Mouse (Mus musculus) embryonic fibroblast, embryonic 13.5 days (primary cell): ENCODE results near the gene Trmt5. TPM values are rescaled to one million over a fixed set of nuclear protein-coding genes. Genes with fewer than 3 reads are reported as not detected.

Source experiments
- H3K27ac ChIP-seq: 2 replicates; pipeline ENCODE4 v1.5.1; 2012; ENCODE audit warnings: low read length, control low read depth, inconsistent platforms; ENCODE audit not compliant: insufficient read depth
- H3K4me1 ChIP-seq: 2 replicates; pipeline ENCODE4 v1.6.1; 2011; ENCODE audit warnings: low read length; ENCODE audit not compliant: control insufficient read depth, insufficient read depth
- H3K4me3 ChIP-seq: 2 replicates; pipeline ENCODE4 v1.5.1; 2011; ENCODE audit warnings: mild to moderate bottlenecking, control low read depth, low read length; ENCODE audit not compliant: insufficient read depth
- CTCF ChIP-seq: IDR thresholded peaks from 2 replicates; pipeline ENCODE4 v1.5.1; 2011; ENCODE audit warnings: mild to moderate bottlenecking, control low read depth, low read length, moderate library complexity, borderline replicate concordance; ENCODE audit not compliant: insufficient read depth
- POLR2A ChIP-seq: IDR thresholded peaks from 2 replicates; pipeline ENCODE4 v1.6.1; 2011; ENCODE audit warnings: low read depth, mild to moderate bottlenecking, control low read depth, low read length, moderate library complexity
- polyA plus RNA-seq: library from polyadenylated mRNA; stranded (reverse); fragments of >200 nt; gene quantifications from 2 replicates; pipeline ENCODE4 v1.2.4, GENCODE M21; 2011; ENCODE audit warnings: low read depth; ENCODE audit not compliant: missing spikeins, insufficient read length

Trmt5 gene
- polyA plus RNA-seq, 1 experiment, result 25.6 TPM

GRCm38 (mm10) chr12:73245687-73246086, 40.8 kb downstream of the Trmt5 start:
- H3K27ac ChIP-seq, result no peak overlapping the region
- no peak for TF ChIP-seq CTCF
- no peak overlapping the region for H3K4me3 ChIP-seq
- no peaks in the 10 kb centered on the region for H3K4me1 ChIP-seq

- Histone ChIP-seq H3K4me3 (no peak overlapping the region), H3K4me1 (no peaks in the 10 kb centered on the region), H3K27ac (no peak overlapping the region)
- no peak for TF ChIP-seq POLR2A
- TF ChIP-seq CTCF, result no peak
Measured at GRCm38 (mm10) chr12:73241960-73242359, 44.5 kb downstream of the Trmt5 start.

- TF ChIP-seq CTCF (no peak), POLR2A (no peak)
- no peak overlapping the region; the same call in 1 of the 2 replicates for H3K27ac ChIP-seq
Measured at GRCm38 (mm10) chr12:73232586-73232985, 53.9 kb downstream of the Trmt5 start.

GRCm38 (mm10) chr12:73231552-73231951, 55.0 kb downstream of the Trmt5 start:
- TF ChIP-seq POLR2A, result no peak
- no peak for TF ChIP-seq CTCF
- Histone ChIP-seq H3K4me1 (peaks cover 8% of the 10 kb centered on the region), H3K4me3 (no peak overlapping the region), H3K27ac (peak overlapping the region; percentile 13; the same call in 1 of the 2 replicates)

More at GRCm38 (mm10) chr12:73232586-73232985, 53.9 kb downstream of the Trmt5 start:
- Histone ChIP-seq H3K4me3 (no peak overlapping the region), H3K4me1 (peaks cover 8% of the 10 kb centered on the region)

- H3K4me1 ChIP-seq, result peaks cover 8% of the 10 kb centered on the region
- peak overlapping the region; percentile 64 for H3K27ac ChIP-seq
- TF ChIP-seq CTCF, result no peak
- no peak for TF ChIP-seq POLR2A
- no peak overlapping the region for H3K4me3 ChIP-seq
Measured at GRCm38 (mm10) chr12:73230196-73230595, 56.3 kb downstream of the Trmt5 start.

Other genes with a start within 250 kb of the Trmt5 start
- gene Six1, start 232.8 kb downstream of the Trmt5 start, polyA plus RNA-seq, result 17.4 and 31.3 TPM in 2 replicates
- gene Six4, start 173.3 kb downstream of the Trmt5 start, polyA plus RNA-seq, result 7.8 and 12.5 TPM in 2 replicates
- gene Mnat1, start 163.0 kb downstream of the Trmt5 start, polyA plus RNA-seq, result 39.4 and 40.0 TPM in 2 replicates
- 18.7 and 26.0 TPM in 2 replicates for gene Slc38a6, start 69 bp upstream of the Trmt5 start, polyA plus RNA-seq